Comparison of ENCODE assay signal across 26 mouse cellular contexts in the genomic region with DNA sequence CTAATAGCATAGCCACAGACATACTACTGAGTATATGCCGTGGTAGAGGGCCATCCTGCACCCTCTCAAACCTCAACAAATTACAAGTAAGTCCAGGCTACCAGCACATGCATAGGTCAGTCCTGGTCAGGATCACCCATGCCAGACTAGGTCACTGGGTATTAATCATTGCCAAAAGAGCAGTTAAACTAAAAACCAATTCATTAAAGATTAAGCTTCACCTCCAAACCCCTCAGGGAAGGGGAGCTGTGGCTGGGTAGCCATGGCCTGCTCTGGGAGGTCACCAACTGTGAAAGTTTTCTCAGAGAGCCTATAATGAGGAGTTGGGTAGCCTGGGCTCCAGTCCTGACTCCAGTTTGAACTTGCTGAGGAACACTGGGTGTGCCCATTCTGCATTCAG.
DNase-seq lines count a peak whose midpoint lies in the region; ATAC-seq and TF ChIP-seq lines count a peak whose summit lies in the region.
"Had no signal": no experiment of that assay in that cellular context is flagged by ENCODE, and none has a peak within 500 bp of the region (broad histone marks: within the 10 kb centered on the region; RNA-seq: fewer than 3 reads in every experiment).

No protein-coding gene starts in this region.

- DNase-seq in liver, adult 2 months (ENCODE audit: extremely low read depth, low read depth, low spot score), result peak; percentile 80
- DNase-seq in liver, postnatal 0 days, result no peak
- DNase-seq in kidney, adult 8-10 months, result peak; percentile 82 to 95
- DNase-seq in kidney, postnatal 0 days (ENCODE audit: low spot score), result peak; percentile 30
- DNase-seq in kidney, postnatal 4 days, result peak; percentile 36 to 58
- no peak for DNase-seq in cerebellum, postnatal 4 days (ENCODE audit: low spot score in 2 of 2)
- no peak for DNase-seq in urinary bladder, adult 18-20 months (ENCODE audit: low spot score in 2 of 2)
- no peak for DNase-seq in cerebellum, postnatal 10 days
- DNase-seq: adrenal gland, adult 2 months; adrenal gland, postnatal 36 days; cerebellum, adult 18-20 months; cerebellum, postnatal 14 days; gastrocnemius, postnatal 36 days; heart, adult 2 months; left cerebral cortex, postnatal 4 days; liver, embryonic 13.5 days; lung, embryonic 14.5 days; lung, postnatal 14 days; midbrain, embryonic 14.5 days; retina, postnatal 1 day; right cerebral cortex, postnatal 14 days; thymus, postnatal 14 days had no signal

- no peak overlapping the region for H3K9ac ChIP-seq in liver, adult 2 months (ENCODE audit: low read depth, low read length)
- no peak overlapping the region for H3K9ac ChIP-seq in liver, postnatal 0 days (replicated peaks)
- H3K9ac ChIP-seq in kidney, postnatal 0 days (ENCODE audit: low read depth, low read length), result no peak overlapping the region
- H3K9ac ChIP-seq: heart, embryonic 12.5 days; hindbrain, embryonic 14.5 days; liver, embryonic 13.5 days; lung, embryonic 14.5 days had no signal

- no peaks in the 10 kb centered on the region for H3K27me3 ChIP-seq in liver, adult 2 months (ENCODE audit: control insufficient read depth, insufficient read depth, low read length)
- no peaks in the 10 kb centered on the region for H3K27me3 ChIP-seq in liver, postnatal 0 days (ENCODE audit: insufficient read depth, low read length)
- no peaks in the 10 kb centered on the region for H3K27me3 ChIP-seq in kidney, postnatal 0 days (ENCODE audit: insufficient read depth, low read length)
- H3K27me3 ChIP-seq: liver, embryonic 13.5 days had no signal

- peaks cover 7% of the 10 kb centered on the region for H3K4me1 ChIP-seq in liver, adult 2 months (ENCODE audit: control insufficient read depth, insufficient read depth, low read length)
- H3K4me1 ChIP-seq in liver, postnatal 0 days (ENCODE audit: insufficient read depth), result no peaks in the 10 kb centered on the region
- 0 out of 2 replicates have a peak, but pooled peaks cover 2% of the 10 kb centered on the region for H3K4me1 ChIP-seq in kidney, postnatal 0 days (replicated peaks; ENCODE audit: insufficient read depth, low read length)
- H3K4me1 ChIP-seq: heart, embryonic 12.5 days; liver, embryonic 13.5 days had no signal

- no peak overlapping the region for H3K27ac ChIP-seq in liver, adult 2 months (replicated peaks; ENCODE audit: insufficient read depth, low read depth, low read length)
- H3K27ac ChIP-seq in liver, postnatal 0 days (ENCODE audit: low read depth), result no peak overlapping the region
- peak overlapping the region; percentile 54 for H3K27ac ChIP-seq in kidney, postnatal 0 days
- H3K27ac ChIP-seq: heart, adult 2 months; hindbrain, embryonic 14.5 days; left cerebral cortex, adult 2 months; liver, embryonic 13.5 days had no signal

- no peaks in the 10 kb centered on the region for H3K79me2 ChIP-seq in liver, adult 2 months (ENCODE audit: control insufficient read depth, insufficient read depth, low read length)

- no peak for TF ChIP-seq CTCF in liver, adult 2 months (IDR thresholded peaks at IDR 0.05; ENCODE audit: low read depth, low read length)
- no peak for TF ChIP-seq CTCF in liver, postnatal 0 days (IDR thresholded peaks at IDR 0.05; ENCODE audit: low read depth)
- 0 out of 2 replicates have a peak, but pooled peaks have one; percentile 5 for TF ChIP-seq CTCF in kidney, postnatal 0 days (IDR thresholded peaks at IDR 0.05; ENCODE audit: low read depth)

- no peak overlapping the region for H3K4me2 ChIP-seq in liver, postnatal 0 days (ENCODE audit: low read depth, low read length)
- H3K4me2 ChIP-seq in kidney, postnatal 0 days (ENCODE audit: low read length), result no peak overlapping the region
- H3K4me2 ChIP-seq: heart, embryonic 12.5 days; hindbrain, embryonic 14.5 days; liver, embryonic 13.5 days; lung, embryonic 14.5 days had no signal

- no peak for TF ChIP-seq POLR2A in liver, adult 2 months (IDR thresholded peaks at IDR 0.05; ENCODE audit: extremely low read depth, insufficient read depth, low read length)

- no peak for ATAC-seq in liver, postnatal 0 days
- peak; percentile 79 for ATAC-seq in kidney, postnatal 0 days (replicated peaks; ENCODE audit: low FRiP score, low read depth)
- ATAC-seq: forebrain, embryonic 14.5 days had no signal

- H3K4me3 ChIP-seq in liver, adult 2 months (ENCODE audit: insufficient read depth, low read depth, low read length), result no peak overlapping the region
- no peak overlapping the region for H3K4me3 ChIP-seq in liver, postnatal 0 days (ENCODE audit: low read depth, low read length)
- H3K4me3 ChIP-seq in kidney, postnatal 0 days (replicated peaks; ENCODE audit: low read depth, low read length), result no peak overlapping the region
- H3K4me3 ChIP-seq: heart, adult 2 months; heart, embryonic 12.5 days; left cerebral cortex, adult 2 months; liver, embryonic 13.5 days had no signal

- no peaks in the 10 kb centered on the region for H3K9me3 ChIP-seq in liver, postnatal 0 days (ENCODE audit: low read length)
- no peaks in the 10 kb centered on the region for H3K9me3 ChIP-seq in kidney, postnatal 0 days (replicated peaks; ENCODE audit: low read length)
- H3K9me3 ChIP-seq: heart, embryonic 12.5 days; liver, embryonic 13.5 days had no signal

- 40% methylated on average over 1 of the region's 1 CpGs for WGBS in liver, adult 2 months
- WGBS in liver, postnatal 0 days (ENCODE audit: insufficient replicate concordance), result 38% methylated on average over 1 of the region's 1 CpGs
- WGBS in kidney, postnatal 0 days, result 50% methylated on average over 1 of the region's 1 CpGs

- no peaks in the 10 kb centered on the region for H3K36me3 ChIP-seq in liver, adult 2 months (ENCODE audit: control insufficient read depth, insufficient read depth, low read length)
- no peaks in the 10 kb centered on the region for H3K36me3 ChIP-seq in liver, postnatal 0 days (replicated peaks; ENCODE audit: insufficient read depth, low read length)
- H3K36me3 ChIP-seq in kidney, postnatal 0 days (ENCODE audit: insufficient read depth, low read length), result no peaks in the 10 kb centered on the region
- H3K36me3 ChIP-seq: heart, embryonic 12.5 days; liver, embryonic 13.5 days had no signal

- no peak for TF ChIP-seq EP300 in liver, postnatal 0 days (IDR thresholded peaks at IDR 0.05; ENCODE audit: low read depth)

Comparison
In these comparisons a context has a peak if more than half of its experiments do, and no peak if none do; other contexts are left out.
1. DNase-seq: peak in liver, adult 2 months (single experiment), kidney, adult 8-10 months (2 of 2), kidney, postnatal 0 days (single experiment) and kidney, postnatal 4 days (2 of 2); none in liver, postnatal 0 days (single experiment), cerebellum, postnatal 4 days (0 of 2), urinary bladder, adult 18-20 months (0 of 2) and cerebellum, postnatal 10 days (0 of 2).